ENCODE assay signal across 14 mouse cellular contexts in genomic region chr3:154212551-154212950, GRCm38 (mm10).
"Had no signal": no experiment of that assay in that cellular context is flagged by ENCODE, and none has a peak within 500 bp of the region (broad histone marks: within the 10 kb centered on the region; RNA-seq: fewer than 3 reads in every experiment).

No protein-coding gene starts in this region.

- H3K4me3 ChIP-seq: liver, embryonic 15.5 days; midbrain, embryonic 12.5 days; neural tube, embryonic 12.5 days; stomach, embryonic 15.5 days had no signal

- H3K4me1 ChIP-seq: stomach, embryonic 15.5 days had no signal

- H3K9me3 ChIP-seq: liver, embryonic 15.5 days; midbrain, embryonic 12.5 days; neural tube, embryonic 12.5 days; stomach, embryonic 15.5 days had no signal

- H3K9ac ChIP-seq: liver, embryonic 15.5 days; lung, embryonic 14.5 days; midbrain, embryonic 12.5 days; neural tube, embryonic 12.5 days; stomach, embryonic 15.5 days had no signal

- H3K27me3 ChIP-seq: liver, embryonic 15.5 days; midbrain, embryonic 12.5 days; neural tube, embryonic 12.5 days; stomach, embryonic 15.5 days had no signal

- H3K36me3 ChIP-seq: liver, embryonic 15.5 days; midbrain, embryonic 12.5 days; neural tube, embryonic 12.5 days; stomach, embryonic 15.5 days had no signal

- H3K4me2 ChIP-seq: liver, embryonic 15.5 days; lung, embryonic 14.5 days; midbrain, embryonic 12.5 days; neural tube, embryonic 12.5 days; stomach, embryonic 15.5 days had no signal

- DNase-seq: lung, adult 18-20 months; lung, embryonic 14.5 days; lung, postnatal 10 days; lung, postnatal 4 days; midbrain, embryonic 14.5 days; right cerebral cortex, postnatal 14 days; thymus, adult 2 months; thymus, postnatal 14 days; thymus, postnatal 36 days had no signal

- H3K27ac ChIP-seq: liver, embryonic 15.5 days; midbrain, embryonic 12.5 days; neural tube, embryonic 12.5 days; stomach, embryonic 15.5 days; stomach, postnatal 0 days had no signal
